Mouse (Mus musculus): ENCODE data around the gene Cd68.

DNA sequence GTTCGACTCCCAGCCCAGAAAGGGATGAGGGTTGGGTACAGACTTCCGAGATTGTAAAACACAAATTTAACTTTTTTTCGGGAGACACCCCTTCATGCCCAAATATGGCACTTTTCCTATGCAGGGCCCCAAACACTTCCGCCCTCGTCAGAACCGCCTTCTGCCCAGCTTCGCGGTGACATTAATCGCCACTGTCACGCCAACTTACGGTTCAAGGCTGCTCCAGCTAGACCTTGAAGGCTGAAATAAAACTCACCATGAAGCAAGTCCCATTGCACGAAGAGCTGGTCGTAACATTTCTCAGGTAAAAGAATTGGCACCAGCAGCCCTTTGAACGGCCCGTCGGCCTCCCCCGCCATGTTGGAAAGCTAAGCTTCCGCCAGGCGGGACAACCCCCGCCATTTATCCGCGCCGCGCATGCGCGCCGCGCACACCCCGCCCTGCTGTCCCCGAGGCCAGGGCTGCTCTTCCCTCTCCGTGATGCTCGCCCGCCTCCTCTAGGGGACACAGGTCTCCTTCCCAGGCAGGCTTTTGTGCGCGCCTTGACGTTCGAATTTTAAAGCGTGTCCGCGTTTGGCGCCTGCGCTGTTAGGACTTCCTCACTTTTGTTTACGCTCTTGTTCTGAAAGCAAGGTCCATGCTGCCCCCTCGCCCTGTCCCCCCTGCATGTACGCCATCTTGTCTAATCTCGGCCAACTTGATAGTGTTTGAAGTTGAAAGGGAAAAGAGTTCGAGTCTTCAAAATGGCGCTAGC, 3.6 kb downstream of the Cd68 start, which contains the start of gene Mpdu1:
- peak; percentile 92 for TF ChIP-seq POLR2A (IDR thresholded peaks at IDR 0.05; ENCODE audit: borderline replicate concordance, control insufficient read depth, low read depth, low read length)
- TF ChIP-seq CTCF (IDR thresholded peaks at IDR 0.05; ENCODE audit: control insufficient read depth, insufficient read depth, low read length): peak; percentile 37; the same call in 1 of the 2 replicates

All from bone marrow, adult 2 months (tissue).